Mouse (Mus musculus): Measurements from ENCODE around the gene Med17. TPM values are rescaled to one million over a fixed set of nuclear protein-coding genes. Genes with fewer than 3 reads are reported as not detected.

The Med17 gene
- polyA plus RNA-seq, 1 experiment from 2014 or later = 20.6 TPM

DNA sequence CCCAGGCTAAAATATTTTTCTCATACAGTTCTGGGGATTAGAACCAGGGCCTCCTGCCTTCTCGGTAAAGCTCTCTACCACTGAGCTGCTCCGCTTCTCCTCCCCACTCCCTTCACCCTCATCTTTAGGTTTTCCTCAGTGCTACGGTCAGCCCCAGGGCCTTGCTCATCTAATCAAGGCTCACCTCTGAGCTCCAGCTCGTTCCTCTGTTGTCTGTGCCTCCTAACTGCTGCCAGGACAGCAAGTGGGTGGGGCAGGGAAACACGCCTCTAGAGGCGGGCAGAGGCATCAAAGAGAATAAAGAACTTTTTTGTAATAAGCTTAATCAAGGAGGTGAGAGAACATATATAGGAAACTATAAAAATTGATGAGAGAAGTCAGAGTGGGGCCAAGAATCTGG, 8.1 kb upstream of the Med17 start:
- ATAC-seq (ENCODE audit: insufficient number of reproducible peaks, low FRiP score) = no peak
- no peaks in the 10 kb centered on the region for H3K27me3 ChIP-seq (replicated peaks)
- H3K4me3 ChIP-seq = no peak overlapping the region
- no peak overlapping the region for H3K4me2 ChIP-seq
- peaks cover 7% of the 10 kb centered on the region for H3K36me3 ChIP-seq
- H3K9me3 ChIP-seq (replicated peaks) = no peaks in the 10 kb centered on the region
- no peak overlapping the region for H3K27ac ChIP-seq (ENCODE audit: poor library complexity, severe bottlenecking)
- WGBS = 62% methylated on average over 6 of the region's 6 CpGs
- H3K9ac ChIP-seq = no peak overlapping the region
- no peaks in the 10 kb centered on the region for H3K4me1 ChIP-seq (replicated peaks)

DNA sequence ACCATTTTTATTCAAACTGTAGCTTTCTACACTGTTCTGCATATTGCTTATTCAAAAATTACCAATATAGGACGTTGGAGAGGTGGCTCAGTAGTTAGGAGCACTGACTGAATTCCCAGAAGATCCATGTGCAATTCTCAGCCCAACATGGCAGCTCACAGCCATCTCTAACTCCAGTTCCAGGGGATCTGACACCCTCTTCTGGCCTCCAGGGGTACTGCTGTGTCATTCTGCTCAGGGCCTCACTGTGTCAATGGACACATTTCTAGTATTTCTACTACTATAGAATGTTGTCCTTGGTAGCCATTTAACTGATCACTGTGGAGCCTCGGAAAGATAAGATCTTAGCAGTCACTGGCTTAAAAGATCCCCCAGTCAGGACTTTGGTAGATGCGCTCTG, 5.7 kb upstream of the Med17 start:
- H3K27me3 ChIP-seq (replicated peaks) = no peaks in the 10 kb centered on the region
- ATAC-seq (ENCODE audit: insufficient number of reproducible peaks, low FRiP score) = no peak
- H3K9ac ChIP-seq = no peak overlapping the region
- peaks cover 6% of the 10 kb centered on the region for H3K4me1 ChIP-seq (replicated peaks)
- WGBS = 62% methylated on average over 3 of the region's 3 CpGs
- H3K27ac ChIP-seq (ENCODE audit: poor library complexity, severe bottlenecking) = no peak overlapping the region
- no peak overlapping the region for H3K4me2 ChIP-seq
- H3K4me3 ChIP-seq = no peak overlapping the region
- H3K36me3 ChIP-seq = peaks cover 4% of the 10 kb centered on the region
- H3K9me3 ChIP-seq (replicated peaks) = no peaks in the 10 kb centered on the region

DNA sequence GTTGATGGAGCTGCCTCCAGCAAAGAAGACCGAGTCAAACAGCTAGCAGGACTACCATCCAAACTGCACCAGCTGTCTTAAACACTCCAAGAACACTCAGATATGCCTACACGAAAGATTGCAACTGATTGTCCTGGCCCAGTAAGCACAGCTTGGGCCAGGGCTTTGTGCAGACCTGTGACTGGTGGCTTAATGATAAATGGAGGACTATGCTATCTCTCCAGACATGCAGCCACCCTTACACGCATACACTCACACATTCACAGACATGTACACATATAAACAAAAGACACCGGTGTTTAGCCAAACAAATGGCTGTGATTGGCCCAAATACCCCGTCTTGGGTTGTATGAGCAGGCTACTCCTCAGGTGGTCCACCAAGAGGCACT, 754 bp upstream of the Med17 start:
- Histone ChIP-seq H3K9me3 (replicated peaks) (no peaks in the 10 kb centered on the region), H3K27me3 (replicated peaks) (no peaks in the 10 kb centered on the region), H3K9ac (peak overlapping the region; percentile 60), H3K36me3 (peaks cover 11% of the 10 kb centered on the region), H3K4me2 (peak overlapping the region; percentile 74), H3K4me1 (replicated peaks) (peaks cover 21% of the 10 kb centered on the region), H3K27ac (ENCODE audit: poor library complexity, severe bottlenecking) (no peak overlapping the region), H3K4me3 (peak overlapping the region; percentile 99)
- 48% methylated on average over 5 of the region's 5 CpGs for WGBS
- ATAC-seq (ENCODE audit: insufficient number of reproducible peaks, low FRiP score) = no peak

GRCm38 (mm10) chr9:15279139-15279648, 537 bp downstream of the Med17 start:
- WGBS = 9% methylated on average over 19 of the region's 19 CpGs

GRCm38 (mm10) chr9:15278343-15278742, 1.4 kb downstream of the Med17 start:
- Histone ChIP-seq H3K36me3 (peaks cover 31% of the 10 kb centered on the region), H3K4me2 (no peak overlapping the region), H3K9ac (no peak overlapping the region), H3K4me3 (no peak overlapping the region), H3K9me3 (replicated peaks) (no peaks in the 10 kb centered on the region), H3K4me1 (replicated peaks) (peaks cover 21% of the 10 kb centered on the region), H3K27me3 (replicated peaks) (no peaks in the 10 kb centered on the region), H3K27ac (ENCODE audit: poor library complexity, severe bottlenecking) (no peak overlapping the region)
- no peak for ATAC-seq (ENCODE audit: insufficient number of reproducible peaks, low FRiP score)
- 90% methylated on average over 3 of the region's 3 CpGs for WGBS

More at GRCm38 (mm10) chr9:15279139-15279648, 537 bp downstream of the Med17 start:
- Histone ChIP-seq H3K9ac (peak overlapping the region; percentile 98), H3K36me3 (peaks cover 22% of the 10 kb centered on the region), H3K4me3 (peak overlapping the region; percentile 99), H3K27me3 (replicated peaks) (no peaks in the 10 kb centered on the region), H3K4me1 (replicated peaks) (peaks cover 21% of the 10 kb centered on the region), H3K9me3 (replicated peaks) (no peaks in the 10 kb centered on the region), H3K4me2 (peak overlapping the region; percentile 74), H3K27ac (ENCODE audit: poor library complexity, severe bottlenecking) (peak overlapping the region; percentile 79)
- ATAC-seq (ENCODE audit: insufficient number of reproducible peaks, low FRiP score) = no peak; the same call in 1 of the 2 replicates

DNA sequence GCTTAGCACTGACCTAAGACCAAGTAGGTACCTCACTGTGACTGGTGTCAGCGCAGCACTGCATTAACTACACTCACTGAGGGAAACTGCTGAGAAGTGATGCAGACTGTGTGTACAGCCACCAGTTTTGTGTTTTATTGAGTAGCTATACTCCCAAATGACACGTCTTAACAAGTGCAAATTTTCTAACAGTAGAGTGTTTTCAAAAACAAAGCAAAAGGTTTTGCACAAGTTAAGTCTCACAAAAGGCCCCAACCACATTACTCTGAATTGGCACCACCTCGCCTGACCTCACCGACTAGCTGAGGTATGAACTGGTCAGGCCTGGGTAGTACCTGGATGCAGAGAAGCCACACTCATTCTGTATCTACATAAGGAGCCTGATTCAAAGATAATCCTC, 2.9 kb downstream of the Med17 start:
- Histone ChIP-seq H3K4me3 (no peak overlapping the region), H3K4me2 (no peak overlapping the region), H3K9me3 (replicated peaks) (no peaks in the 10 kb centered on the region), H3K4me1 (replicated peaks) (peaks cover 21% of the 10 kb centered on the region), H3K27ac (ENCODE audit: poor library complexity, severe bottlenecking) (no peak overlapping the region), H3K36me3 (peaks cover 45% of the 10 kb centered on the region), H3K27me3 (replicated peaks) (no peaks in the 10 kb centered on the region), H3K9ac (no peak overlapping the region)
- WGBS = 93% methylated on average over 4 of the region's 4 CpGs
- no peak for ATAC-seq (ENCODE audit: insufficient number of reproducible peaks, low FRiP score)

- Histone ChIP-seq H3K4me3 (no peak overlapping the region), H3K4me2 (no peak overlapping the region), H3K9ac (no peak overlapping the region), H3K27ac (ENCODE audit: poor library complexity, severe bottlenecking) (no peak overlapping the region), H3K4me1 (replicated peaks) (peaks cover 12% of the 10 kb centered on the region), H3K27me3 (replicated peaks) (no peaks in the 10 kb centered on the region), H3K9me3 (replicated peaks) (no peaks in the 10 kb centered on the region), H3K36me3 (peaks cover 72% of the 10 kb centered on the region)
- ATAC-seq (ENCODE audit: insufficient number of reproducible peaks, low FRiP score) = no peak
- WGBS = 94% methylated on average over 2 of the region's 2 CpGs
Measured at GRCm38 (mm10) chr9:15273981-15274380, 5.8 kb downstream of the Med17 start.

- H3K27ac ChIP-seq (ENCODE audit: poor library complexity, severe bottlenecking) = no peak overlapping the region
- H3K27me3 ChIP-seq (replicated peaks) = no peaks in the 10 kb centered on the region
- no peaks in the 10 kb centered on the region for H3K4me1 ChIP-seq (replicated peaks)
- H3K36me3 ChIP-seq = peaks cover 81% of the 10 kb centered on the region
- no peak overlapping the region for H3K4me3 ChIP-seq
- no peak overlapping the region for H3K9ac ChIP-seq
- ATAC-seq (ENCODE audit: insufficient number of reproducible peaks, low FRiP score) = no peak
- H3K9me3 ChIP-seq (replicated peaks) = no peaks in the 10 kb centered on the region
- WGBS = 94% methylated on average over 10 of the region's 10 CpGs
- H3K4me2 ChIP-seq = no peak overlapping the region
Measured at GRCm38 (mm10) chr9:15263487-15263886, 16.2 kb downstream of the Med17 start.

DNA sequence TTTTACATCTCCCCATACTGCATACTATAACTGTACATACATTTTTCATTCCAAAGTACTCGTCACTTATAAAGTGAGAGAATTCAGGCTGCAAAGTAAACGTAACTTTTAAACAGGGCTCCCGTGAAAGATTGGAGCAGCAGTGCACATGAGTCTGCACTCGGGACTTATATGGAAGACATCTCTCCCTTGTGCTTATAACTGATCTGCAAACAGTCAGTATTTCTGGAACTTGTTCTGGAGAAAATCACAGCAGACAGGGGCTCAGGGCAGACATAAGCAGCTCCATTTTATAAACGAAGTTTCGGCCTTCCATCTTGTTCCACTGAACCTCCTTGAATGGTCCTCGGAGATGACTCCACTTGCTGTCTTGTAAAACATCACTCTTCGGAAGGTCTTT, 17.8 kb downstream of the Med17 start:
- no peak for ATAC-seq (ENCODE audit: insufficient number of reproducible peaks, low FRiP score)
- H3K36me3 ChIP-seq = peaks cover 68% of the 10 kb centered on the region

DNA sequence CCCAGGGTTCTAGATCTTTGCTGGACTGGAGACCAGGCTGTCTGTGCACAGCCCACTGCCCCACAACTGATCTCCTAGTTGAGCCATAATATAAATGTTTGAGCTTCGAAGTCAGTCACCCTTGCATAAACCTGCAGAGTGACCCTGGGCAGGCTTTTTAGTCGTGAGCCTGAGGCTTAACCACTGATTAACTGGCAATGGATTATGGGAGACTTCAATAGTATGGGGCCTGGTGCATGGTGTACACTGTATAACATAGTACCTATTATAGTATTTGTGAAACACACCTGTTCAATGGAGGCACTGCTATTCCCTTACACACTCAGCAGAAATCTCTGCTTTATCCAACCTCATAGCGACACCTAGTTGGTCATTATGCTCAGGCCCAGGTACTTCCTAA, 23.5 kb downstream of the Med17 start:
- H3K27me3 ChIP-seq (replicated peaks) = no peaks in the 10 kb centered on the region
- H3K4me1 ChIP-seq (replicated peaks) = no peaks in the 10 kb centered on the region
- ATAC-seq (ENCODE audit: insufficient number of reproducible peaks, low FRiP score) = no peak
- no peak overlapping the region for H3K9ac ChIP-seq
- no peak overlapping the region for H3K4me2 ChIP-seq
- H3K27ac ChIP-seq (ENCODE audit: poor library complexity, severe bottlenecking) = no peak overlapping the region
- WGBS = 80% methylated on average over 3 of the region's 3 CpGs
- no peaks in the 10 kb centered on the region for H3K9me3 ChIP-seq (replicated peaks)
- H3K4me3 ChIP-seq = no peak overlapping the region
- H3K36me3 ChIP-seq = peaks cover 14% of the 10 kb centered on the region

More for the DNA sequence above, 17.8 kb downstream of the Med17 start:
- WGBS = 90% methylated on average over 8 of the region's 8 CpGs
- Histone ChIP-seq H3K4me3 (no peak overlapping the region), H3K9me3 (replicated peaks) (no peaks in the 10 kb centered on the region), H3K27ac (ENCODE audit: poor library complexity, severe bottlenecking) (no peak overlapping the region), H3K9ac (no peak overlapping the region), H3K4me2 (no peak overlapping the region), H3K4me1 (replicated peaks) (no peaks in the 10 kb centered on the region), H3K27me3 (replicated peaks) (no peaks in the 10 kb centered on the region)

DNA sequence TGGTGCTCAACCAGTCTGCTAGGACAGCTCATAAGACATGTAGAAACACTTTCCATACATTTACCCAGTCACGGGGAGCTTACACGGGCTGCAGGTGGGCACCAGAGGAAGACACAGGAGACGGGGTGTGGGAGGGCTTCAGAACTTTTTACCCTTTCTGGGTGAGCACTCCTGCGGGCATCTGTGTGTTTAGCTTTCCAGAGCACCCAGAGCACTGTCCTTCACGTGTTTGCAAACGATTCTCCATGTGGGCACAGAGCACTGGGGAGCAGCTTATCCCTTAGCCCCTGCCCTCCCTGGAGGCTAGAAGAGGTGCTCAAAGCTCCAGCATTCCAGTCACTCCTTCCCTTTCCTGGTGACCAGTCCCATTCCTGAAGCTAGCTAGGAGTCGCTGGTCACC, 25.2 kb downstream of the Med17 start:
- H3K4me2 ChIP-seq = no peak overlapping the region
- H3K4me1 ChIP-seq (replicated peaks) = peaks cover 6% of the 10 kb centered on the region; the same call in 1 of the 2 replicates
- H3K9ac ChIP-seq = no peak overlapping the region
- no peak for ATAC-seq (ENCODE audit: insufficient number of reproducible peaks, low FRiP score)
- no peaks in the 10 kb centered on the region for H3K36me3 ChIP-seq
- no peak overlapping the region for H3K27ac ChIP-seq (ENCODE audit: poor library complexity, severe bottlenecking)
- no peaks in the 10 kb centered on the region for H3K9me3 ChIP-seq (replicated peaks)
- no peak overlapping the region for H3K4me3 ChIP-seq
- WGBS = 81% methylated on average over 7 of the region's 7 CpGs
- H3K27me3 ChIP-seq (replicated peaks) = no peaks in the 10 kb centered on the region

DNA sequence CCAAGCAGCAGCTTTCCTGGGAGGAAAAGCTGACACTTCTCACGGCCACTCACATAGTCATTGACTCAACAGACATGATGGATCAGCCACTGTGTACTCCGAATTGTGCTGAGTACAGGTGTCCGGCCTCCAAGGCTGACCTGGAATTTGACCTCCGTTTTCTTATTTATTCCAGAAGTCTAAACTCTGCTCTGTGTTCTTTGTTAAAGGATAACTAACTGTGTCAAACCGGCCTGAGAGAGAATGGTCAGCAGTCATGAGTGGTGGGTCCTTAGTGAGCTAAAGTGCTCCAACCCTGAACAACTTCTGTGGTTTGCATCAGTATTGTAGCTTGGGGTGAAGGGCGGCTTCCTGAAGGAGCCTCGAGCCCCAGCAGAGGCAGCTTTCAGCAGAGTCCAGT, 27.5 kb downstream of the Med17 start:
- Histone ChIP-seq H3K27ac (ENCODE audit: poor library complexity, severe bottlenecking) (no peak overlapping the region), H3K4me1 (replicated peaks) (peaks cover 6% of the 10 kb centered on the region; the same call in 1 of the 2 replicates), H3K36me3 (no peaks in the 10 kb centered on the region), H3K9me3 (replicated peaks) (no peaks in the 10 kb centered on the region), H3K4me3 (no peak overlapping the region), H3K4me2 (no peak overlapping the region), H3K9ac (no peak overlapping the region), H3K27me3 (replicated peaks) (no peaks in the 10 kb centered on the region)
- WGBS = 78% methylated on average over 7 of the region's 7 CpGs
- ATAC-seq (ENCODE audit: insufficient number of reproducible peaks, low FRiP score) = no peak

Data from heart, embryonic 12.5 days (tissue).